Mouse (Mus musculus): ENCODE measurements around the gene Cadps. TPM values are rescaled to one million over a fixed set of nuclear protein-coding genes. Genes with fewer than 3 reads are reported as not detected.

The Cadps gene
- total and polyA plus RNA-seq, 3 experiments = 0.04 to 0.07 TPM; not detected in 1

- no peak overlapping the region for H3K9ac ChIP-seq (ENCODE audit: insufficient read depth, low read depth)
- no peak for DNase-seq (ENCODE audit: extremely low read depth)
- in situ Hi-C loops (cut with MboI; ENCODE audit: low pct_ligation_motif_present, low pct_unique_long_range_greater_than_20kb, low sequenced_read_pairs) = no loop called here
- no peak overlapping the region for H3K4me2 ChIP-seq (ENCODE audit: insufficient read depth, low read depth, poor library complexity, severe bottlenecking)
- peaks cover 15% of the 10 kb centered on the region for H3K9me3 ChIP-seq (replicated peaks; ENCODE audit: low read length)
- dilution Hi-C loops (cut with MboI; ENCODE audit: extremely low pct_ligation_motif_present, extremely low pct_unique_long_range_greater_than_20kb, low sequenced_read_pairs) = no loop called here
- no peaks in the 10 kb centered on the region for H3K27me3 ChIP-seq (replicated peaks)
- H3K36me3 ChIP-seq (replicated peaks in 1 of 2; ENCODE audit: control insufficient read depth in 1 of 2, insufficient read depth in 1 of 2, low read length in 1 of 2) = no peaks in the 10 kb centered on the region
- no peaks in the 10 kb centered on the region for H3K4me1 ChIP-seq (ENCODE audit: control insufficient read depth in 1 of 2, insufficient read depth in 2 of 2)
- no peaks in the 10 kb centered on the region for H3K79me2 ChIP-seq (replicated peaks; ENCODE audit: control insufficient read depth, extremely low read depth, insufficient read depth, poor library complexity, severe bottlenecking)
- no peak for TF ChIP-seq MAX (IDR thresholded peaks at IDR 0.05; ENCODE audit: low read length)
- TF ChIP-seq MEF2A (IDR thresholded peaks at IDR 0.05; ENCODE audit: borderline replicate concordance, low read depth, low read length) = no peak
- no peak for TF ChIP-seq SIN3A (IDR thresholded peaks at IDR 0.05; ENCODE audit: low read length)
- no peak for TF ChIP-seq IRF4 (IDR thresholded peaks at IDR 0.05; ENCODE audit: low read depth, low read length)
- no peak for TF ChIP-seq MXI1 (IDR thresholded peaks at IDR 0.05; ENCODE audit: low read depth, low read length)
- no peak for TF ChIP-seq ZNF384 (IDR thresholded peaks at IDR 0.05; ENCODE audit: low read depth, low read length)
- no peak for TF ChIP-seq JUN (IDR thresholded peaks at IDR 0.05; ENCODE audit: insufficient read depth, low read depth, low read length)
- no peak for TF ChIP-seq BHLHE40 (IDR thresholded peaks at IDR 0.05; ENCODE audit: low read depth, low read length)
- no peak for TF ChIP-seq E2F4 (IDR thresholded peaks at IDR 0.05; ENCODE audit: insufficient replicate concordance, low read depth, low read length)
- TF ChIP-seq TBP (conservative IDR thresholded peaks at IDR 0.05; ENCODE audit: low read depth, low read length) = no peak
- no peak for TF ChIP-seq NRF1 (IDR thresholded peaks at IDR 0.05; ENCODE audit: low read depth, low read length)
- no peak for TF ChIP-seq CHD1 (IDR thresholded peaks at IDR 0.05; ENCODE audit: low read depth, low read length)
- TF ChIP-seq PAX5 (IDR thresholded peaks at IDR 0.05; ENCODE audit: low read length) = no peak
- H3K4me3 ChIP-seq (replicated peaks in 1 of 3; ENCODE audit: low read depth in 2 of 3, low read length in 2 of 3, poor library complexity in 1 of 3) = no peak overlapping the region
- no peak overlapping the region for H3K27ac ChIP-seq (ENCODE audit: insufficient read depth, low read depth)
These were observed 2.7 kb downstream of the Cadps start for GRCm38 (mm10) chr14:12820149-12820548.

DNA sequence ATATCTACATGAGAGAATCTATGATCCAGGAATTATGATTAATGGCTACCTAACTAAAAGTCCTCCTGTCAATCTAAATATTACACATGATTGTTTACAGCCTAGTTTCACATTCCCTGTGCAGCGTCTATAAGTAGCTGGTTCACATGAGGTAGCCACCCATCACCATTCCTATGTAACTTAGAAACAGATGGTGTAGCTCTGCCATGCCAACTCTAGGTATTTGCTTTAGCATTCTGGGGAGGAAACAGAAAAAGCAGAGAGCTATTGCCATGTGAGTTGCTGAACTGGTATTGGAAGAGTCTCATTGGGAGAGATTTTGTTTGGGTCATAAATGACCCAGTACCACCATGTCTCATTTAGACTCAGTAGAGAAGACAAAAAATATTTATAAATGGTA is 4.4 kb downstream of the Cadps start:
- H3K9ac ChIP-seq (ENCODE audit: insufficient read depth, low read depth) = no peak overlapping the region
- no peaks in the 10 kb centered on the region for H3K27me3 ChIP-seq (replicated peaks)
- no peak overlapping the region for H3K4me2 ChIP-seq (ENCODE audit: insufficient read depth, low read depth, poor library complexity, severe bottlenecking)
- no peaks in the 10 kb centered on the region for H3K79me2 ChIP-seq (replicated peaks; ENCODE audit: control insufficient read depth, extremely low read depth, insufficient read depth, poor library complexity, severe bottlenecking)
- no peak for DNase-seq (ENCODE audit: extremely low read depth)
- H3K36me3 ChIP-seq (replicated peaks in 1 of 2; ENCODE audit: control insufficient read depth in 1 of 2, insufficient read depth in 1 of 2, low read length in 1 of 2) = no peaks in the 10 kb centered on the region
- H3K9me3 ChIP-seq (replicated peaks; ENCODE audit: low read length) = peaks cover 15% of the 10 kb centered on the region
- no peaks in the 10 kb centered on the region for H3K4me1 ChIP-seq (ENCODE audit: control insufficient read depth in 1 of 2, insufficient read depth in 2 of 2)
- TF ChIP-seq IRF4 (IDR thresholded peaks at IDR 0.05; ENCODE audit: low read depth, low read length) (no peak), SMC3 (IDR thresholded peaks at IDR 0.05; ENCODE audit: low read depth, low read length) (no peak), JUND (conservative IDR thresholded peaks at IDR 0.05; ENCODE audit: low read depth, low read length) (no peak), CTCF (conservative IDR thresholded peaks at IDR 0.05 in 1 of 2, IDR thresholded peaks at IDR 0.05 in 1 of 2; ENCODE audit: low read depth in 2 of 2, low read length in 2 of 2) (no peak), UBTF (IDR thresholded peaks at IDR 0.05; ENCODE audit: low read depth, low read length) (no peak), ZC3H11A (IDR thresholded peaks at IDR 0.05; ENCODE audit: low read depth, low read length) (no peak), E2F4 (IDR thresholded peaks at IDR 0.05; ENCODE audit: insufficient replicate concordance, low read depth, low read length) (no peak), EP300 (IDR thresholded peaks at IDR 0.05; ENCODE audit: low read length) (no peak), USF2 (conservative IDR thresholded peaks at IDR 0.05; ENCODE audit: low read depth, low read length) (no peak), USF1 (IDR thresholded peaks at IDR 0.05; ENCODE audit: low read depth, low read length) (no peak), MAZ (IDR thresholded peaks at IDR 0.05; ENCODE audit: low read depth, low read length) (no peak)
- H3K27ac ChIP-seq (ENCODE audit: insufficient read depth, low read depth) = no peak overlapping the region
- no peak overlapping the region for H3K4me3 ChIP-seq (replicated peaks in 1 of 3; ENCODE audit: low read depth in 2 of 3, low read length in 2 of 3, poor library complexity in 1 of 3)
- in situ Hi-C loops (cut with MboI; ENCODE audit: low pct_ligation_motif_present, low pct_unique_long_range_greater_than_20kb, low sequenced_read_pairs) = no loop called here
- dilution Hi-C loops (cut with MboI; ENCODE audit: extremely low pct_ligation_motif_present, extremely low pct_unique_long_range_greater_than_20kb, low sequenced_read_pairs) = no loop called here
